Mouse (Mus musculus) v-Abl transformed pro-B cells (cell line): ENCODE results near the gene Pik3r2.

ENCODE experiments used
- in situ Hi-C, 2 experiments: fragments of 400-800 bp; cut with MboI; formaldehyde crosslinking; loops; one replicate each; pipeline ENCODE4 v1.15.1; 2025; ENCODE audit not compliant: unreplicated experiment in 2 of 2

Gene Pik3r2

GRCm38 (mm10) chr8:70719796-70720270, 56.7 kb downstream of the Pik3r2 start:
- in situ Hi-C loops, result loop anchor here (5.0 to 25.0 kb wide), 4 partner anchors 32 to 667 kb away; partner anchors contain the start of genes Babam1 (in 1 of the 2), Nr2f6 (in 1 of the 2), Rab3a (in 1 of the 2) and Ushbp1 (in 1 of the 2)

- in situ Hi-C loops, result loop anchor here (5.0 to 25.0 kb wide), 3 partner anchors 34 to 669 kb away; partner anchors contain the start of genes Babam1 (in 1 of the 2), Nr2f6 (in 1 of the 2), Rab3a (in 1 of the 2) and Ushbp1 (in 1 of the 2)
Observed at GRCm38 (mm10) chr8:70718297-70718696, 58.2 kb downstream of the Pik3r2 start, which contains the start of gene Gm3336. Gene Gm3336, plus strand, starts transcription at chr8:70718543.
